Mouse (Mus musculus): ENCODE results near the gene Dclk3.

Dclk3 gene

GRCm38 (mm10) chr9:111438904-111439835 lies at the start of gene Dclk3:
Gene Dclk3, plus strand, starts transcription at chr9:111439081.
- DNase-seq (ENCODE audit: low spot score): no peak

- no peak for DNase-seq (ENCODE audit: low spot score)
Observed at GRCm38 (mm10) chr9:111390016-111390415, 48.9 kb upstream of the Dclk3 start.

- no peak for DNase-seq (ENCODE audit: low spot score)
Observed at GRCm38 (mm10) chr9:111391036-111391435, 47.8 kb upstream of the Dclk3 start.

GRCm38 (mm10) chr9:111391926-111392442 lies 46.9 kb upstream of the Dclk3 start:
- DNase-seq (ENCODE audit: low spot score): no peak

- no peak for DNase-seq (ENCODE audit: low spot score)
Observed at GRCm38 (mm10) chr9:111395265-111395664, 43.6 kb upstream of the Dclk3 start.

GRCm38 (mm10) chr9:111398059-111398458 lies 40.8 kb upstream of the Dclk3 start:
- DNase-seq (ENCODE audit: low spot score): no peak

- DNase-seq (ENCODE audit: low spot score): no peak
Observed at GRCm38 (mm10) chr9:111400089-111400488, 38.8 kb upstream of the Dclk3 start.

DNA sequence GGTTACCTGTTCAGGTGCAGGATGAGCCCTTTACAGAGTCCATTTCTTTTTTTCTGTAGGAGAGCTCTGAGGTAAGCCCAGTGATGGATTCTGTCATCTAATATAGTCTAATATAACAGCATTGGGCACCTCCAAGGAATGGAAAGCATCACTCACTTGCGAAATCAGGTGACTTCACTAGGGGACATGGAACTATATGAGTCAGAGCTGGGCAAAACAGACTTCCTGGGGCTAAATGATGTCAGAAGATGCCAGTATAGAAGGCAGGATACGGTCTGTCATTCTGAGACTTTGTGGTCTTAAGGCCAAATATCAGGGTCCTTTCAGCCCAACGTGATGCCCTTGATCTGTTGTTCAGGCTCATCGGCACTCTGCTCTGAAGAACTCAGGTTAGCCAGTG lies 35.7 kb upstream of the Dclk3 start:
- DNase-seq (ENCODE audit: low spot score): no peak

DNA sequence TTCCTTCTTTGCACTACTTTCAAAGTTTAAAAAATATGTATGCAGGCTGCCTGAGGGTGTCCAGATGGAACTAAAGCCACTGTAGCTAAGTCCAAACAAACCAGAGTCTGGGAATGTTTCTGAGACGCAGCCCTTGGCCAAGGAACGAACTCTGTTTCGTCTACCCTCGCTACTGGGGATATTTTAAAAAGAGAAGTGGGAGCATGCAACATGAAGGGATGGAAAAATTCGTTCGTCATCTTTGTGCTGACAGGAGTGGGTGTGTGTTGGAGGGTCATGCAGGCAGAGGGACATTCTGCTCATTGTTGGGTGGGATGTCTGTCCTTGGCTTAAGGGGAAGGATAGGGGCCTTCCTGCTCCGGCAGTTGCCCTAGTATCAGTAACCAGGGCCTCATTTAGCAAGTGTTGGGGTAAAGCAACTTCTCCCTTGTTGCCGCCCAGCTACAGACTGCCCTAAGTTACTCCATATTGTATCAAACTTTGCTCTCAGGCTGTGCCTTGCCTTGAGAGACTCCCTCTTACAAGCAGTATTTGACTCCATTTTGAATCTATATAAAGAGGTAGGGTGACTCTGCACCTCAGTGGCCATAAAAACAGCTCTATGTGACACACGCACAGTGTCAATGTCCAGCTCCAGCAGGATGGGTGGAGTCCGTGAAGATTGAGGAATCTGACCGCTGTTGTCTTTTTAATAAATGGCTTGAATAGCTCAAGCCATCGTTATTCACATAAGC lies 34.4 kb upstream of the Dclk3 start:
- DNase-seq (ENCODE audit: low spot score): no peak

- no peak for DNase-seq (ENCODE audit: low spot score)
Observed at GRCm38 (mm10) chr9:111405080-111405428, 33.8 kb upstream of the Dclk3 start.

GRCm38 (mm10) chr9:111408012-111408411 lies 30.9 kb upstream of the Dclk3 start:
- DNase-seq (ENCODE audit: low spot score): no peak

- no peak for DNase-seq (ENCODE audit: low spot score)
Observed at GRCm38 (mm10) chr9:111408427-111408826, 30.5 kb upstream of the Dclk3 start.

- no peak for DNase-seq (ENCODE audit: low spot score)
Observed at GRCm38 (mm10) chr9:111412471-111413160, 26.3 kb upstream of the Dclk3 start.

GRCm38 (mm10) chr9:111421862-111422261 lies 17.0 kb upstream of the Dclk3 start:
- no peak for DNase-seq (ENCODE audit: low spot score)

DNA sequence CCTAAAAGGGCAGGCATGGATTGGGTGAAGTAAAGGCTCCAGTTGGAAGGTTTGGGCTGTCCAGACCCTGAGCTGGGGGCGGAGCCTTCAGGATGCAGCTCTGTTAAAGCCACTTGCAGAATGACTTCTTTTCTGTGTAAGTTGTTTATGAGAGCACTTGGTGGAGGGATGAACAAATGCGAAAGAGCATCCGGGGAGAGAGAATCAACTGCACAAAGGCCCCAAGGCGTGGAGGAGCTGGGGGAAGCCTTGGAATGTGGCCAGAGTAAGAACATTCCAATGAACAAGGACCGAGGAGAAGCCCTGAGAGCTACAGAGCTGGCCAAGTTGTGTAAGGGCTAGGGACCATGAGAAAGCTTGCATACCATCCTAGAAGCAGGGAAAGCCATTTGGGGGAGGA lies 16.3 kb upstream of the Dclk3 start:
- no peak for DNase-seq (ENCODE audit: low spot score)

- DNase-seq (ENCODE audit: low spot score): no peak
Observed at GRCm38 (mm10) chr9:111425113-111425512, 13.8 kb upstream of the Dclk3 start.

- DNase-seq (ENCODE audit: low spot score): no peak
Observed at GRCm38 (mm10) chr9:111425952-111426351, 12.9 kb upstream of the Dclk3 start.

- no peak for DNase-seq (ENCODE audit: low spot score)
Observed at GRCm38 (mm10) chr9:111427891-111428555, 10.9 kb upstream of the Dclk3 start.

- DNase-seq (ENCODE audit: low spot score): no peak
Observed at GRCm38 (mm10) chr9:111428698-111429362, 10.1 kb upstream of the Dclk3 start.

DNA sequence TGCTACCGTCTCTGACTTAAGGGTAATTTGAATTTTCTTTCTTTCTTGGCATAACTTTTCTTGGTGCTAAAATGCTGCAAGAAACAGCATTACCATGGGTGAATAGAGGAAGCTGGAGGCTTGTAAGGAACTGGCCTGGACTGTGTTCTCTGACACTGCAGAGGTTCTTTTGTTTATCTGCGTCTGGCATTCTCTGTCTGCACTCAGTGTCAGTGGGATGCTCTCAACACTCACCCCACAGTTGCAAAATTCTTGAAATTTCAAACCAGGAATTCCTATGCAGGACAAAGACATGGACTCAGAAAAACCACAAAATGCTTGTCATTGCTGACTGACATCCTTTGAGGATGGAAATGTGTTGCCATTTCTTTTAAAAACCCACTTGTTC lies 9.5 kb upstream of the Dclk3 start:
- no peak for DNase-seq (ENCODE audit: low spot score)

- DNase-seq (ENCODE audit: low spot score): no peak
Observed at GRCm38 (mm10) chr9:111435429-111435828, 3.5 kb upstream of the Dclk3 start.
